Mouse (Mus musculus) adrenal gland, postnatal 36 days (tissue): Measurements from ENCODE around the gene Ltbp3. TPM values are rescaled to one million over a fixed set of nuclear protein-coding genes. Genes with fewer than 3 reads are reported as not detected.

Source experiments
- DNase-seq, 2 experiments: peaks; one replicate each; pipeline ENCODE4 v3.0.0; 2021; ENCODE audit warnings: mixed read lengths in 1 of 2
- total RNA-seq, 2 experiments: library from RNA; stranded (reverse); gene quantifications; 2 replicates each; pipeline ENCODE4 v1.2.3; 2021

Gene Ltbp3
- total RNA-seq, 2 experiments from 2014 or later: 222 to 305 TPM

DNA sequence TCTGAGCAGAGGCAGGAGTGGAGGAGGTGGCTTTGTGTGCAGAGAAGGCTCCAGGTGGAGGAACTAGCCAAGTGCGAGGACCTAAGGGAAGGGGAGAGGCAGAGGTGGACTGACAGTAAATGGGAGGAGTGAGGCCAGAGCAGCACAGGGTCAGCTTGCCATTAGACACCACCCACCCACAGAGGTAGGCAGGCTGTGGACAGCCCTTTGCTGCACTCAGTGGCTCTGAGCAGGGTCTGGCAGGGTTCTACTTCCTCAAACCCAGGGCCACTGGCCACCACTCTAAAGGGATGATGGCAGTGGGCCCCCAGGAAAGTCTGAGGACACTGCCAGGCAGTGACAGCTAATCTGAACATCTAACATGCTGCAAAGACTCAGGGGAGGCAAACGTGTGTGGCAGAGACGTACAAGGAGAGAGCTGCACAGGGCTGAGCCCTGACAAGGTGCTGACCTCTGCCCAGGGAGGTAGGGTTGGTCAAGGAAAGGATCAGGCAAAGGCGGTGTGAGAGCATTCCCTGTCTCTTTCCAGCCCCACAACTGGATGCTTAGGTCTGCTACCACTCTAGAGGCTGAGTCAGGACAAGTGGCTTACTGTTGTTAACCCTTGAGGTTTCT, 16.7 kb upstream of the Ltbp3 start:
- DNase-seq: no peak

DNA sequence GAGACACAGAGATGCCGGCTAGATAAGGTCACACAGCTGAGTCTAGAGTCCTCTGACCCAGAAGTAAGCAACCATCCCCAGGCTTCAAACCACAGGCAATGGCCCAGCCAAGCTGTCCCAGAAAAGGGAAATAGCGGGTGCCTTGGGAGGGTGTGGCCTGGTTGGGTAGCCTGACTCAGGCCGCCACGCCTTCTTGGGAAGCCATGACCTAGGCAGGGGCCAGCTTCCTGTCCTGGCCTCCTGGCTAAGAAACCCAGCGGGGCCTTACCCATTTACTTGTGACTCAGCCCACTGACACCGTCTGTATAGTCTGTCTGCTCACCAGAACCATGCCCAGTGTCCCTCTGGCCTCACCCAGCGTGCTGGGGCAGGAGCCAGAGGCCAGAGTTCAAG, 16.2 kb upstream of the Ltbp3 start:
- peak; percentile 85 to 90 for DNase-seq

DNA sequence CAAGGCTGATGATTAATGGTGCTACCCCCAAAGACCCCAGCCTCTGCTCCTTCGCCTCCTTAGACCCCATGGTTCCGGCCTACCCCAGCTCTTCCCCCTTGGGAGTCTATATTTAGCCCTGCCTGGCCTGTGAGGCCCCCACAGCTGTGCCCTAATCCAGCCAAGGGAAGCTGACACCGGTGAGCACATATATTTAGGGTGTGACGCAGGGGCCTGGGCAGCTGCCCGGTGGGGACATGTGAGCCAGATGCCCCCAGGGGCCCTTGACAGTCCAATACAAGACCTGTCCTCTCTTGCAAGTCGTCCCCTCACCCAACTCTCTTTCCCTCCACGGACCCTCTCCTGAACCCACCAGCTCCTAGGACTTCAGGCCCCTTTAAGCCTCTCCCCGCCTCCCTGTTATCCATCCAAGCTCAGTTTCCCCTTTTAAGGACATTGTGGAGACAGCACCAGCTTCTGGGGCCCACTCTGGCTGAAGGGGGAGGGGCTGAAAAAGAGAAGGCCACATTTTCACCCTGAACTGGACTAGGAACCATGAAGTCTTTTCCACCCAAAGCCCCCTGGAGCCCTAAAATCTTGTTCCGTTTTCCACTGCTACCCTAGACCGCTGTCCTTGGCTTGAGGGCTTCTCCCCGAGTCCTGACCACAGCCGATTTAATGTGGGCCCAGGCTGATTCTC, 15.5 kb upstream of the Ltbp3 start:
- DNase-seq: peak; percentile 39 to 43

DNA sequence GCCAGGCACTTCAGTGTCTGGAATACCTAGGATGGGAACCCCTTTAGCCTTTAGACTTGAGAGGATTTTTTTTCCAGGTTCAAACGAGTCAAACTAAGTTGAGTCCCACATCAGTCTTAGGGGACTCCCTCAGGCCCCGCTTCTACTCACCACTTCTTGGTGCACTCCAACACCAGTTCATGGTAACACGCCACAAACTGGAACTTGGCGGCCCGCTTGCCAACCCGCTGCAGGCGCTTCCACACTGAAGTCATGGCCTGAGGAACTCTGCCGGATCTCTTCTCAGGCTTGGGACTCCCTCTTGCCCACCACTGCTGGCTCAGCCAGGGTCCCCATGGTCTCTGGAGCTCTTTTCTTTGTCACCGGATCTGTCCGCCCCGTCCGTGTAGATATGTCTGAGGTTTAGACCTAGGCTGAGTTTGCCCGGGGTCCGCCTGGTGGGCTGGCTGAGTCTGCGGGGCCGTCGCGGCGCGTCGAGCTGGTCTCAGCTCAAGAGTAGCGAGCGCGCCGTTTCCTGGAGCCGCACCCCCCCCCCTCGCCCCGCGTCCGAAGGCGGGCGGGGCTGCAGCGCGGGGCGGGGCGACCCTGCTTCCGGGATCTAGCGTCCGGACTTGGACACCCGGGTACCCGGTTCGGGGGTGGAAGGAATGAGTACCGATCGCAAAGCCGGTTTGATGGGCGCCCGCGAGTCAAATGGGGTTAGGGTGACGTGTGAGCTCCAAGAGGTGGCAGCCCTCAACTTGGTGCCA, 14.8 kb upstream of the Ltbp3 start, which contains the start of gene Ehbp1l1:
TSS of gene Ehbp1l1 (minus strand) at position 551 of the 749 bp plus-strand sequence.
- peak; percentile 85 to 92 for DNase-seq

DNA sequence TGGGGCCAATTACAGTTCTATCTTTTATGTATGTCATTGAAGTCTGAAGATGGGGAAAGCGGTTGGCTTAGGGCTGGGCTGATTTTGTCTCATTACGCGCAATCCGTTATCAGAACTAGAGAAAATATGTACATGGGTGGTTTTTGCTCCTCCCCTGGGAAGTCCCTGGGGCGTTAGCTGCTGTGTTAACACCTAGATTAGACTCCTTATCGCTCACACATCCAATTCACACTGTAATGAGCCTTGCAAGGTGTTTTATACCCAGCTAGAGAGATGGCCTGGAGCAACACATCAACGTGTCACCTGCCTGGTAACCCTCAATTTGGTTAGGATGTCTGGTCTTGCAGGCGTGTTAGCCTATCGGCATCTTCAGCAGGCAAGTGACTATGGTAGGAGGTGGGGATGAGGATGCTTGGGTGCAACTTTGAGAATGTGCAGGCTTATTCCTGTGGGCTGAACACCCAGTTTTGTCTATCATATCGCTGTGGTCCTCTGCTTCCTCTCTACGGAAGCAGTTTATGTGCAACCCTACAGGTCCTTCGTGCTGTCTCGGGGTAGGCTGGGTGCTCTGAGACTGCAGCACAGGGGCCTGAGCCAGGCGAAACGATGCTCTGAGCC, 13.6 kb upstream of the Ltbp3 start:
- DNase-seq: no peak

DNA sequence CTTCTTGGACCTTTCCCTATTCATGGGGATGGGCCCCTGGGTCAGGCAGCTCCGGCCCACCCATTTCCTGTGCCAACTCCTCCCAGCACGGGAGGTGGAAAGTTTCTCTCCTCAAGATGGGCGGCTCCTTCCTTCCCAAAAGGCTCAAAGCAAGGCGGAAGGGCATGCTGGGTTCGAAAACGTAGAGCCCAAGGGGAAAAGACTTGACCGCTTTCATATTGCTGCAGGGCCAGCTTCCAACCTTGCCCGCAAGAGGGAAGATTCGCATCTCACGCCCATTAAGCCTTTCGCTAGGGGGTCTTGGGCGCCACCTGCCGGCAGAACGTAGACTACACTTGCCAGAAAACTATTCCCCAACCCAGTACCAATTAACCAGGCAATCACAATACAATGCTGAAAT, 13.0 kb upstream of the Ltbp3 start:
- peak; percentile 88 to 92 for DNase-seq

DNA sequence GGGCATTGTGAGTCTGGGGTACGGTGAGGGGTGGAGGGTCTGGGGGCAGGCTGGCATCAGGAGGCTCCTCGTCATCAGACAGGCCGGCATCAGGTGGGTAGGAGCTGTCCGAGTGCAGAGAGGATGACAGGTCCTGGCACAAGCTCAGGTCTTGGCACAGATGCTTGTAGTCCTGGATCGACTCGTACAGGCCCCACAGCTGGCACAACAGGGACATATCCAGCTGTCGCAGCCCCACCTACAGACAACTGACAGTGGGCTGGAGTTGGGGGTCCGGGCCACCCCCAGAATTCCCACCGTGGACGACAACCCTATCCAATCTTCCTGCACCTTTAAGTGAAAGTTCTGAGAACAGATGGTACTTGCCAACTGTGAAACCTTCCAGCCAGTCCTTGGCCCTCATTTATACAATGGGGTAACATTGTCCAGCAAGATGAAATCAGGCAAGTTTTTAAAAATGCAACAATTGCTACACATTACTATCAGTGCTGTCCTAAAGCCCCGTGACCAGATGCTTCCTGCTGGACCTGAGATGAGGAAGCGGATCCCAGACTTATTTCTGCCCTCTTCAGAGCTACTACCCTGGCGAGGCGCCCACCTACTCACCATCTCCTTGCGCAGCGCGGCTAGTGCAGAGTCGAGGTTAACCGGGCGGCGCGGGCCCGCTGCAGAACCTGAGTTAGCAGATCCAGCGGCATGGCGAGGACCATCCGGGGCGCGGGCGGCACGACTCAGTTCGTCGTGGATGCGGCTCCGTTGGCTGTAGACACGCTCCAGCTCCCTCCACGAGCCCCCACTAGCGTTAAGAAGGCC, 11.9 kb upstream of the Ltbp3 start:
- peak; percentile 71 to 72 for DNase-seq

DNA sequence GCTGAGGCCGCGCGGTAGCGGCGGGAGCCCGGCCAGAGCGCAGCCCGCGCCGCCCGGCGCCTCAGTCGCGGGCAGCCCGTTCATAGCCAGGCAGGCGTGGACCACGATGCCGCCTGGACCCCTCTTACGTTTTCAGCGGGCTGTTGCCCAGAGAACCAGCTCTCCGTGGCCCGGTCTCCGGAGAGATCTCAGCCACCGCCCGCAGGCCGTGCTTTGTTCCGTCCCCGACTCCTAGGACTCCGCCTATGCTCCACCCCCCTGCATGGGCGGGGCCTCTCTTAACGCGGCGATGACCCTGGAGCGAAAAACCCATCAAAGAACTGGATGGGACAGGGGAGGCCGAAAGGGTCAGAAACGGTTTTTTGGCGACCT, 11.3 kb upstream of the Ltbp3 start, which contains the start of gene Fam89b:
TSS of gene Fam89b (minus strand) at position 210 of the 372 bp plus-strand sequence.
- peak; percentile 93 to 97 for DNase-seq

DNA sequence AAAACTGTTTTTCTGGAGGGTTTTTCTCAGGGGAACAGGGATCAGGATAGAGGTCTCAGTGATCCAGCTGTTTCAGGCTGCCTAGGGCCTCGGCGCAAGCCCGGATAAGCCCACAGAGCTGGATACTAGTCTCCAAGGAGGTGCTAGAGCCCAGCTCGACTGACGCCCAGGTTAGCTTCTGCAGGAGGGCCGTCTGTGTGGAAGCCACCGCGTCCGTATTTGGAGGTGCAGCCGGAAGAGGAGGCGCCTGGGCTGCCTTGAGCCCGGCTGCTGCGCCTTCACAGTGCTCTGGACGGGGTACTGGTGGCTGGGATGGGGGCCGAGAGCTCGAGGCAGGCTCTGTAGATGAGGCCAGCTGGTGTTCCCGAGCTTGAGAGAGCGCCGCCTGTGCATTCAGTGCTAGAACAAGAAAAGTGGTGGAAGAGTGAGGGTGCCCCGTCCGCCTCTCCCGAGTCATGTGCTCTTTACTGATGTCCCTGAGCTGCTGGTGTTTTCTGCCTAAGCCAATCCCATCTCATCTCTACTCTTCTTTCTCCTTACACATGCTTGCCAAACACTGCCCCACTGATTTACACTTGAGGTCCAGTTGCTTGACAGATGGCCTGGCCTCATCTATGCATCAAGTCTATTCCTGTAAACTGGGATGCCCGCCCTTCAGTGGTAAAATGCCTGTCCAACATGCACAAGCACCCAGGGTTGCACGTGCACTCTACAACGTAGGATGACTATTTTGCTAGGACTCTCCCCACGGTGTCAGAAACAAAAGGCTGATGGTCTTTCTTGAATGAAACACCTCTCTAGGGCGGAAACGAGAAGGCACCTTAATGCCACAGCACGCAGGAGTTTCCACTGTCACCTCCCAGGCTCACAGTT, 10.2 kb upstream of the Ltbp3 start:
- DNase-seq: peak; percentile 47 to 51

DNA sequence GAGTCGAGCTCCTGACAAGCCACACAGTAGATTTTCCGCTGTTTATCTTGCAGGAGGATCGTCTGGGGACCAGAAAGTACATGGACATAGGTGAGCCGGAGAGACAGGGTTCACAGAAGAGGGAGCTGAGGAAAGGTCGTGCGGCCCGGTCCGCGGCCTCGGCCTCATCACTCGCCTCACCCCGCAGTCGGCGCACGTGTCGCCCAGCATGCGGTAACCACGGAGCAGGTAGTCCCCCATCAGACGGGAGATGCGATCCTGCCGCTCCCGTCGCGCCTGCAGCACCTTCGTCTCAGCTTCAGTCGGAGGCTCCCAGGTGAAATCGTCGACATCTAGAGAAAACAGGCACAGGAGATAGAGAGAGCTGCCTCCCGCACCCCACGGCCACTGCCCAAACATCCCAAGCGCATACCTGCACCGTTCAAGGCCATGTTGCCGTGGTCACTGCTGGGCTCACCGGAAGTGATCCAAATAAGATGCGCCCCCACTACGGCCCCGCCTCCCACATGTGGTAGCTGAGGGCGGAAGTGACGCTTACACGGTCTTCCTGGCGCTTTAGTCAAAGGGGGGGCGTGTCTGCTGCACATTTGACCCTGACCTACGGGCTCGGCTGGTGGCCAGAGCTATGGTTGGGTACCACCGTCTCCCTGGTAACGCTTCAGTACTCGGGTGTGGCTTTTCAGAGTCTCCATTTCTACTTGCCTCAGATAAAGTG, 9.3 kb upstream of the Ltbp3 start:
- peak; percentile 95 to 96 for DNase-seq

DNA sequence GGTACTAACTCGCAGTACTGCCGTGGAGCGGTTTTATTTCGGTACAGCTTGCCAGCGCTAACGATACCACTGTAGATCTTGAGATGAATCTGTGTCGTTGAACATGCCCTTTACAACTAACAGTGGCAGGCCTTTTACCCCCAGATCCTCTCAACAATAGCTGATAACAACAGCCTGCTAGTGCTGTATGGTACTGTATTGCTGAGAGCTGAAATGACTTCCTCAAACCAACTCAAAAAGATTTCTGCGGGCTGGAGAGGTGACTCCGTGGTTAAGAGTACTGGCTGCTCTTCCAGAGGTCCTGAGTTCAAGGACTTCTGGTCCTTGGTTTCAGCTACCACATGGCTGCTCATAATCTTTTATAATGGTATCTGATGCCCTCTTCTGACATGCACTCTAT, 6.4 kb upstream of the Ltbp3 start:
- no peak for DNase-seq

DNA sequence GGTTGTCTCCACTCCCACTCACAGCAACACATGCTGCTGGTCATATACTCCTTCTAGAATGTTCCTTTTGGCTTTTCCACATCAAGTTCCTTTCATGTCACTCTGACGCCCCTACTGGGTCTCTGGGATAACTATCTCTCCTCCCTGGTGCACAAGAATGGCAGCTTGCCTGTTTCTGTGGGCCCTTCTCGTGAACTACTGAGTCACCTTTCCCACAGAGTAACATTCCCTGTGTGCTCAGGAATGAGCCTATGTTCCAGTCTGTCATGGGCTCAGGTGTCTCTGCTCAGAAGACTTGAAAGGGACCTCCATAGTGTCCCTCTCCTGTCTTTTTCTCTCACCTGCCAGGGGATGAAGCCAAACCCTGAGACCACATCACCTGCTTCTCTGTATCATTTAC, 1.3 kb upstream of the Ltbp3 start:
- DNase-seq: no peak

DNA sequence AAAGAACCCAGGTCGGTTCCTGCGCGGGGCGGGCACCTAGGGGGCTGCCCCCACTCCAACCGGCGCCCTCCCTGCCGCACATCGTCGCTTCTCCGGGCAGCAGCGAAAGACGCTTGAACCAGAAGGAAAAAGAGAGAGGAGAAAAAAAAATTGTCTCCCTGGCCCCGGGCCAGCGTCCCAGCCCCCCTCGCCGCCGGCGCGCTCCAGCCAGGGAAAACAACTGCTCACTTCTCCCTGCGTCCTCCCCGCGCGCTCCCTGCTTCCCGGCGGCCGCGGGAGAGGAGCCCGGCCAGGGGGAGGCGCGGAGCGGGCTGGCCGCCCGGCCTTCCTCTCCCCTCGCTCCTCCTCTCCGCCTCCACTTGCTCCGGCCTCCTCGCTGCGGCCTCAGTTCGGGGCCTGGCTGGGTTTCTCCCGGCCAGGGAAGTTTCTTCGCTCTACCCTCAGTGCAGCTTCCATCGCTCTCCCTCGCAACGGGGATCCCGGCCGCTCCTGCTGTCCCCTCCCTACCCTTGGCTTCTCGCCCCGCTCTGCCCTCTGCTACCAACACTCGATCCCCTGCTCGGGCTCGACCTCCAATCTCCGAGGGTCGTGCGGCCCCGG, 1.0 kb downstream of the Ltbp3 start:
- DNase-seq: peak; percentile 86 to 90

DNA sequence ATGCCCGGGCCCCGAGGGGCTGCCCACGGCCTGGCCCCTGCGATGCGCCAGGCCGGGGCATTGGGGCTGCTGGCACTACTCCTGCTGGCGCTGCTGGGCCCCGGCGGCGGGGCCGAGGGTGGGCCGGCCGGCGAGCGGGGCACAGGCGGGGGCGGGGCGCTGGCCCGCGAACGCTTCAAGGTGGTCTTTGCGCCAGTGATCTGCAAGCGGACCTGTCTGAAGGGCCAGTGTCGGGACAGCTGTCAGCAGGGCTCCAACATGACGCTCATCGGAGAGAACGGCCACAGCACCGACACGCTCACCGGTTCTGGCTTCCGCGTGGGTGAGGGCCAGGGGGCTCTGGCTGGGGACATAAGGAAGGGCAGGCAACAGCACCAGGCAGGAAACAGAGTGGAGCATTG, 1.5 kb downstream of the Ltbp3 start:
- peak; percentile 51 to 69 for DNase-seq

DNA sequence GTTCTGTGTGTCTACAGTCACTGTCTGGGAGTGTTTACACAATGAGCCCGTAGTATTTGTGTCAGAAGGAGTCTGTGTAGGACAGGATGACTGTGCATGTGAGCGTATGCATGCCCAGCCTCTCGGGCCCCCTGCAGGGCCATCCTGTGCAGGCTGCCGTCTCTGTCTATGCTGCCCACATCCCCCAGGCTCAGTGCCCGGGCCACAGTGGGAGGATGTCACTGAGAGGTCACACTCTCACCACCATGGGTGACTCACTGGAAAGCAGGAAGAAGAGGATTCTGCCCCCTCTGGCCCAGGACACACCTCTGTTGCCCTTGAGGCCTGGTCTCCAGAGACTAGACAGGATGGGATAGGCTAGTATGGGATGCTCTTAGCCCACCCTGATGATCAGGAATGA, 2.9 kb downstream of the Ltbp3 start:
- DNase-seq: peak; percentile 76

DNA sequence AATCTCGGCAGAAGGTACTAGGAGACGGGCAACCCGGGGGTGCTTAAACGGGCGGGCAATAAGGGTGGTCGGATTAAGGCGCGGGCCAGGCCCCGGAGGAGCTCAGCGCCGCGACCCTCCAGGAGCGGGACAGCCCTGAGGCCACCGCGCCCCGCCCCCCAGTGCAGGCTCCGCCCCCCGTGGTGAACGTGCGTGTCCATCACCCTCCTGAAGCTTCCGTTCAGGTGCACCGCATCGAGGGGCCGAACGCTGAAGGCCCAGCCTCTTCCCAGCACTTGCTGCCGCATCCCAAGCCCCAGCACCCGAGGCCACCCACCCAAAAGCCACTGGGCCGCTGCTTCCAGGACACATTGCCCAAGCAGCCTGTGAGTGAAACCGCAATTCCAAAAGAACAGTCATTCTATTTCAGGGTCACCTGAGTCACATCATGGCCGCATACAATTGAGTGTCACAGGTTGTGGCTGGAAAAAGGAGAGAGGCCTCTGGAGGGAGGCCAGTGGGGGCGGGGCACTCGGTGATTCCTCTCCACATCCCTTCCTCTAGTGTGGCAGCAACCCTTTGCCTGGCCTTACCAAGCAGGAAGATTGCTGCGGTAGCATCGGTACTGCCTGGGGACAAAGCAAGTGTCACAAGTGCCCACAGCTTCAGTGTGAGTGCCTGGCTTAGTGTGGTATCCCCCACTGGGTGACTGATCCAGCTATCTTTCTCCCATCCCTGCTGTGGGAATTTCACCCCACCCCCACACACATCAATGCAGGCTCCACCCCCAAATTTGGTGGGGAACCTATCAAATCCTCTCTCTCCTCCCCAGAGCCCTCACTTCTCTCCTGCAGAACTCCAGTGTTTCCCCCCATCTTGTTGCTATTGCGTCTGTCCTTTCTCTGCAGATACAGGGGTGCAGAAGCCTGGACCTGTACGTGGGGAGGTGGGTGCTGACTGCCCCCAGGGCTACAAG, 5.3 kb downstream of the Ltbp3 start:
- DNase-seq: peak; percentile 84 to 88

DNA sequence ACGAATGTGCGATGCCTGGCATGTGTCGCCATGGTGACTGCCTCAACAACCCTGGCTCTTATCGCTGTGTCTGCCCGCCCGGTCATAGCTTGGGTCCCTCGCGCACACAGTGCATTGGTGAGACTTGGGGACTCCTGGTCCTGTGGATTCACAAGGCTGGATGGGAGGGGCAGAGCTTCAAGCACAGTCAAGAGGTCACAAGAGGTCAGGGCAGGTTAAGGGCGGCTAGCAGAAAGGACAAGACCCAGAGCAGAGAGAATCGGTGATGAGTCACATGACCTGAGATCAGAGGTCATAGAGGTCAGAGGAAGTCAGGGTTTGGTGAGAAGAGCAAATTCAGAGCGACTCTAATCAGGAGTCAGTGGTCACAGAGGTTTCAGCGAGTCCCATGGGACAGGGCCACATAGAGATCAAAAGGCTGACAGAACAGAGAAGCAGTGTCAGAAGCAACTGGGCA, 6.2 kb downstream of the Ltbp3 start:
- DNase-seq: no peak

DNA sequence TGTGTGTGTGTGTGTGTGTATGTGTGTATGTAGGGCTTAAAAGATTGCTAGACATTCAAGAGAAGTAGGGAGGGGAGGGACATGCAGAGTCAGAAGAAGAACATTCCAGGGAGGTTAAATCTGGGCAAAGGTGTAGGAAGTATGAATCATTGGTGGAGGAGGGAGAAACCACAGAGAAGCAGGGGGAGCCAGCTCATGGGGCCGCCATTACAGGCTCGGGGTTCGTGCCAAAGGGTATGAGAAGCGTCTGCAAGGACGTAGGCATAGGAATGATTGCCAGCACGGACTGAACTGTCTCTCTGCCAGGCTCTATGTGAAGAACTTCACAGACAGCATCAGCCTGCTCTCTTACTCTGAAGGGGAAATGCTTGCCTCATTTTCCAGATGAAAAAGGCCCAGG, 8.8 kb downstream of the Ltbp3 start:
- peak; percentile 83 to 85 for DNase-seq
